Mouse (Mus musculus) heart, postnatal 14 days (tissue): ENCODE measurements around the gene Nusap1. TPM values are rescaled to one million over a fixed set of nuclear protein-coding genes. Genes with fewer than 3 reads are reported as not detected.
"Not testable (repeated sequence)": the region's sequence is repeated elsewhere in the genome, so short reads cannot be mapped to it uniquely, and the experiment has no call there.

Experiments
- DNase-seq, 2 experiments: peaks; one replicate each; pipeline ENCODE4 v3.0.0; 2021 to 2022
- intact Hi-C: fragments of 180-260 bp; cut with DNase I; formaldehyde crosslinking; loops from one replicate; pipeline ENCODE4 v1.15.1; 2025
- total RNA-seq, 2 experiments: library from RNA; stranded (reverse); gene quantifications; 2 replicates each; pipeline ENCODE4 v1.2.3; 2021

Gene Nusap1
- total RNA-seq, 2 experiments from 2014 or later: 3.6 to 6.4 TPM

- no peak for DNase-seq
- intact Hi-C loops: no loop called here
Observed at GRCm38 (mm10) chr2:119621302-119621701, 3.2 kb downstream of the Nusap1 start.

GRCm38 (mm10) chr2:119636781-119637180 is 18.7 kb downstream of the Nusap1 start:
- DNase-seq: no peak
- intact Hi-C loops: no loop called here

DNA sequence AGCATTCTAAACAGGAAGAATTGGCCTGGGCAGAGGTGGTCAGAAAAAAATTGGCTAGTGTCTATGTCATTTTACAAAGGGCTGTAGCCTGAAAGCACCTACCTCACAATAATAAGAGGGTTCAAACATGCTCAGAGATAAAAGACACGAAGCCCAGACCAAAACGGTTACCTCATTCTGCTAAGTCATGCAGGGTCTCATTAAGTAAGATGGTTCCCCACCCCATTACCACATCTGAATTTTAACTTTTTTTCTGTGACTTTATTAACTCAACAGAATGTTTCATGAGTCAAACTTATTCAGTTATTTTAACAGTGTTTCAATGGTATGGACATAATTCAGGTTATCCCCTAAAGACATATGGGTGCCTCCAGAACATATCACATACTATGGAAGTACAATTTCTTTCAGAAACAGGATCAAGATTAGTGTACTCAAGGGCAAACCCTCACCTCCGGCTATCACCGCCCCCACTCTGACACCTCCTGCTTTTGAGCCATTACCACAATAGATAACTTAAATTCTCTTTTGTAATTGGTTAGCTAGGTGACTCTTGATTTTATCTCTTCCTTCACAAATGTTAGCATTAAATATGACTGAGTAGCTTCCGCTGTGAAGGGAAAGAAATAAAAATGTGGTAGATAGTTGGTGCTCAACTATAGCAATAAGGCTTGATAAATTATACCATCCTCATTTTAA is 23.3 kb downstream of the Nusap1 start:
- DNase-seq: no peak
- intact Hi-C loops: no loop called here

DNA sequence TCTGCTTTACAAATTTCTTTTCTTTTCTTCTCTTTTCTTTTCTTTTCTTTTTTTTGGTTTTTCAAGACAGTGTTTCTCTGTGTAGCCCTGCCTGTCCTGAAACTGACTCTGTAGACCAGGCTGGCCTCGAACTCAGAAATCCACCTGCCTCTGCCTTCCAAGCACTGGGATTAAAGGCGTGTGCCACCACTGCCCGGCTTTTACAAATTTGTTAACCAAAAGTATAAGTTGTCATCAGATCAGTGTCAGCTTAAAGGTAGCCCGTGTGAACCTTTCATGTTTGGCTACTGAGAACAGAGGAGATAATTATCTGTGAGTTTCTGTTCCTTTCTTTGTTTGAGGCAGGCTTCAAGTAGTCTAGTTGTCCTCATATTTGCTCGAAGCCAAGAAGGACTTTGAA is 26.2 kb downstream of the Nusap1 start:
- DNase-seq: no peak
- intact Hi-C loops: no loop called here

DNA sequence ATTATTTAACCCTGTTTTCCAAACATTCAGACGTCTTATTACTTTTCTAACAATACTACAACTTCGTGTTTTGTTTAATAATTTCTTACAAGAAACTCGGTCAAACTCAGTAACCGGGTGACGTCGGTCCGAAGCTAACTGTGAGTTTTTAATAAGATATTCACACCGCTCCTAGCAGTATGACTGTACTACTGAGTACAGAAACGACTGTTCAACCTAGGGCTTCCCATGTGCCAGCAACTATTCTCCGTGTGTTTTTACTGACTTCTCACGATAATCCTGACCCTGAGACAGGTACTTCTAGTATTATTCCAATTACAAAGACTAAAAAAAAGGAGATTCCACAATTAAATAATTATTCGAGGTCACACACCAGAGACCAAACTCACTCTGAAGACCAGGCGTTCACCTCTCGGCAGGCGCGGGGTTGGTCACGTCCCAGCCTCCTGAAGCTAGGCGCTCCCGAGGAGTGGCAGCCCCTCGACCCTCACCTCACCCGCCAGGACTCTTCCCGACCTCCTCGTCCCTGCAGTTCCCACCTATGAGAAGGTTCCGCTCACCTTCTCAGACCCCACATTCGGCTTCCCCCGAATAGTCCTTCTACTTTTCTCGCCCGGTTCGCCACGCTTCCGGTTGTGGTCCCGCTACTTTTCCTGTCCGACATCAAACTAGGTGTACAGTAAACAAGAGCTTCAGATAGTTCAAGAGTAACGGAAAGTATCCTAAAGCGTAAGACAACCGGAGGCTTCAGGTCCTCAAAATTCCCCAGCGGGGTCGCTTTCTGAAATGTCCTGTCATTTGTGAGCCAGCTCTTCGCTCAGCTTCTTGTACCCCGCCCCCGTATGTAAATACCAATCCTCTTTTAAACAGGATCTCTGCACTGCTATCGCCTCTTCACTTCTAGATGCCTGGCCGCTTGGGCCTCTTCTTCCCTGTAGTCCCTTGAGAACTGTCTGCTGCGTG is 44.4 kb downstream of the Nusap1 start, which contains the start of gene Ndufaf1:
Gene Ndufaf1 (minus strand): TSS at position 608 of the 963 bp plus-strand sequence.
- intact Hi-C loops: no loop called here
- DNase-seq: peak; percentile 75 to 84

DNA sequence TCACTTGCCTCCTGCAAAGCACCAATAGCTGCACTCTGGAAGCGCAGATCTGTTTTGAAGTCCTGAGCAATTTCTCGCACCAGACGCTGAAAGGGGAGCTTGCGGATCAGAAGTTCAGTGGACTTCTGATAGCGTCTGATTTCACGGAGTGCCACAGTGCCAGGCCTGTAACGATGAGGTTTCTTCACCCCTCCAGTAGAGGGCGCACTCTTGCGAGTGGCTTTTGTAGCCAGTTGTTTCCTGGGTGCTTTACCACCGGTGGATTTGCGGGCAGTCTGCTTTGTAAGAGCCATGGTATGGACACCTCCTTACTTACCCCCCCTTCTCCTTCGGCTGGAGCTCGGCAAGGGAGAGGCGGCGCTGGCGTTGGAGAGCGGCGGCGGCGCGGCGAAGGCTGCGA is 47.6 kb downstream of the Nusap1 start:
- intact Hi-C loops: not testable (repeated sequence)

DNA sequence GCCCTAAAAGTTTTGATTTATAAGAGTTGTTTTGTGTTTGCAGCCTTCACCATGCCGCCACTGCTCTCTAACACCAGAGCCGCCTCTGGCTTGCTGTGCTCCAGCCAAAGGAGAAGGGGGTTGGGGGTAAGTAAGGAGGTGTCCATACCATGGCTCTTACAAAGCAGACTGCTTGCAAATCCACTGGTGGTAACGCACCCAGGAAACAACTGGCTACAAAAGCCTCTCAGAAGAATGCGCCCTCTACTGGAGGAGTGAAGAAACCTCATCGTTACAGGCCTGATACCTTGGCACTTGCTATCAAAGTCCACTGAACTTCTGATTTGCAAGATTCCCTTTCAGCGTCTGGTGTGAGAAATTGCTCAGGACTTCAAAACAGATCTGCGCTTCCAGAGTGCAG is 50.9 kb downstream of the Nusap1 start:
- peak in 1 of 2 experiments; percentile 6 for DNase-seq
- intact Hi-C loops: no loop called here

More for the DNA sequence above, 47.6 kb downstream of the Nusap1 start:
- not testable (repeated sequence) for DNase-seq

- intact Hi-C loops: loop anchor here (5.0 kb wide), 1 partner anchor 68 kb away; the partner anchor contains the start of gene Itpka
- DNase-seq: peak; percentile 99
Observed at GRCm38 (mm10) chr2:119674525-119675214, 56.6 kb downstream of the Nusap1 start, which contains the start of gene Rtf1. TSS of gene Rtf1 (plus strand) at chr2:119675068.

DNA sequence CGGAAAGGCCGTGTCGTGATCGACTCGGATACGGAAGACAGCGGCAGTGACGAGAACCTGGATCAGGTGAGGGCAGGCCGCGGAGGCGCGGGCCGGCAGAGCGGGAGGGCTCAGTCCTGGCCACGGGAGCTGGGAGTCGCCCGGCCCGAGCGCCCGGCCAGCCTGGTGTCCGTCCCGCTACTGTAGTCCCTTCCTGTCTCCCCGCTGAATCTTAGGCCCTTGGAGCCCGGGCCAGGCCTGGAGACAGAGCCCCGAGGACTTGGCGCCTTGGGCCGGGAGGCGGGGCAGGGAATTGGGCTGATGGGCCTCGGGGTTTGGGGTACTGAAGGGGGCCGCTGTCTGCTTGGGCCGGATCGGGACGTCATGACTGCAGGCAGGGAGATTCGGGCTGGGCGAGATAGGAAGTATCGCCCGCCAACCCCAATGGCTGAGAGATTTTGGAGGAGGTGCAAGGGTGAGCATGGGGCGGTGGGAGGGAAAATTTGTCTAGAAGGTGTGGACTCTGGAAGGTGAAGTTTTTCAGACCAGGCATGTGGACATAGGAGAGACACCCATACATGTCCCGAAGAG is 57.2 kb downstream of the Nusap1 start:
- no peak for DNase-seq
- intact Hi-C loops: loop anchor here (5.0 kb wide), 1 partner anchor 67 kb away; the partner anchor contains the start of gene Itpka

- intact Hi-C loops: loop anchor here (5.0 kb wide), 1 partner anchor 66 kb away; the partner anchor contains the start of gene Itpka
- no peak for DNase-seq
Observed at GRCm38 (mm10) chr2:119675831-119676230, 57.7 kb downstream of the Nusap1 start.

- no peak for DNase-seq
- intact Hi-C loops: no loop called here
Observed at GRCm38 (mm10) chr2:119683706-119684105, 65.6 kb downstream of the Nusap1 start.

- intact Hi-C loops: no loop called here
Observed at GRCm38 (mm10) chr2:119692003-119692701, 74.1 kb downstream of the Nusap1 start.

DNA sequence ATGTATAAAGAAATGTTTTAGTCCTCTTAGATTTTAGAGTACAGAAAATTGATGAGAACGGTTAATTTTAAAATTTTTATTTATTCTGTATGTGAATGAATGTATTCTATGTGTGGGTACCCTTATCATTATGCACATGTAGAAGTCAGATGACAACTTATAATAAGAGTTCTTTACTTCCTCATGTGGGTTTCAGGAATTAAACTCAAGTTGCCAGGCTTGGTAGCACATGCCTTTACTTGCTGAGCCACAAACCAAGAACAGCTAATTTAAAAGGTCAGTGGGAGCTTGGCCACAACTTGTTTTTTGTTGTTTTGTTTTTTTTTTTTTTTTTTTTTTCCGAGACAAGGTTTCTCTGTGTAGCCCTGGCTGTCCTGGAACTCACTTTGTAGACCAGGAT is 76.7 kb downstream of the Nusap1 start:
- DNase-seq: no peak
- intact Hi-C loops: no loop called here

More at GRCm38 (mm10) chr2:119692003-119692701, 74.1 kb downstream of the Nusap1 start:
- DNase-seq: no peak

DNA sequence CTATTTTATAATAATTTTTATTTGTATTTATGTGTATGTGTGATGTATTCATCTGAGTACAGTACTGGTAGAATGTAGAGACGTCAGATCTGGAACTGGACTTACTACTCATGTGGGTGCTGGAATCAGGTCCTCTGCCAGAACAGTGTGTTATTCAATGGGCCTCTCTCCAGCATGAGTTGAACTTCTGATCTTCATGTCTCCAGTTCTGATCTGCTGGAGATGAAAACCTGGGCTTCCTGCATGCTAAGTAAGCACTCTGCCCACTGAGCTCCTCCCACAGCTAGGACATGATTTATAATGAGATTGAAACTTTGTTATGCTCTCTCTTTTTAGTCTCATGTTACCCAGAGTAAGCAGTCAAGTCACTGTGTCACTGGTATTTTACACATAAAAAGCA is 78.0 kb downstream of the Nusap1 start:
- no peak for DNase-seq
- intact Hi-C loops: no loop called here

DNA sequence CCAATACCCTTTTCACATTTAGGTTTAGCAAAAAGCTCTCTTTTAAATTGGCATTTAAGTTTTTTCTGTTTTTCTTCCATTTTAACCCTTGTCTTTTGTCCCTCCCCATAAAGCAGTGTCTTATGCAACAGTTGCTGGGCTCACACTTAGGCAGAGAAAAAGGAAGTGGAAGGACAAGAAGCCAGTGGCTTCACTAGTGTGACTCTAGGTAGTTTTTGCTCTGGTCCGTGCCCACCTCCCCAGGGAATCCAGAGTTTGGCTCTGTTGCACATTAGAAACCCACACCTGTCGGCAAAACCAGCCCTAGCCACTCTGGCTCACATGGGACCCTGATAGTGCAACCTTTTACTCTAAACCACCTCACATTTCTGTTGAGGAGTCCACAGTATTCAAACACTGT is 80.4 kb downstream of the Nusap1 start:
- intact Hi-C loops: no loop called here
- DNase-seq: no peak

DNA sequence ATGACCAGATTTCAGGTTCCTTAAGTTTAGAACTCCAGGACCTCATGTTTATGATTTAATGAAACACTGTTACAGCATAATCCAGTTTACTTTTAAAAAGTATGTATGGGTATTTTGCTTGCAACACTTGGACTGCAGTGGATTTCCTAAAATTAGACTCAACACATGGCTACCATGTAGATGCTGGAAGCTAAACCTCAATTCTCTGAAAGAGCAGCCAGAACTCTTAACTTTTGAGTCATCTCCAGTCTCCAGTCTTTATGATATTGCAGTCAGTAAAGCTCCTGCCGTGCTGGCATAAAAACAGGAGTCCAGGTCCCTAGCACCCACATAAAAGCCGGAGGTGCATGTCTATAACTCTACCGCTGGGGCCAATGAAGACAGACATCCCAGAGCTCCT is 81.9 kb downstream of the Nusap1 start:
- DNase-seq: no peak
- intact Hi-C loops: no loop called here
